Mouse (Mus musculus): ENCODE measurements around the gene Ak4.
"Not testable (repeated sequence)": the region's sequence is repeated elsewhere in the genome, so short reads cannot be mapped to it uniquely, and the experiment has no call there.

The Ak4 gene

DNA sequence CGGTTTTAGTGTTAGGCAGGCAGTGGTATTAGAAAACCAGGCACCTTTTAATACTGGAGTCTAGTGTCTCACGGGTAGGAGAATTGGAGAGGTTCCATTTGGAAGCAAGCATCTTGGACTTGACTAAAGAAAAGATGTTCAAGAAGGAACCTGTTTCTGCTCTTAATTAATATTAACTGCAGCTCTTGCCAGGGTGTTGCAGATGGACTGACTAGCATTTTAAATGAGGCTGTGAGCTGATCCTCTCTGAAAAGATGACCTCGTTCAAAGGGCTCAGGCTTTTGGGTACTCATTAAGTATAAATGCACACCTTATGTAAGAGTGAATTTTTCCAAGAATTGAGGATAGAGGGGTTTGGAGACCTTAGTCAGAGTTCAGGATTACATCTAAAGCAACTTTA, 5.4 kb downstream of the Ak4 start:
- DNase-seq = no peak

DNA sequence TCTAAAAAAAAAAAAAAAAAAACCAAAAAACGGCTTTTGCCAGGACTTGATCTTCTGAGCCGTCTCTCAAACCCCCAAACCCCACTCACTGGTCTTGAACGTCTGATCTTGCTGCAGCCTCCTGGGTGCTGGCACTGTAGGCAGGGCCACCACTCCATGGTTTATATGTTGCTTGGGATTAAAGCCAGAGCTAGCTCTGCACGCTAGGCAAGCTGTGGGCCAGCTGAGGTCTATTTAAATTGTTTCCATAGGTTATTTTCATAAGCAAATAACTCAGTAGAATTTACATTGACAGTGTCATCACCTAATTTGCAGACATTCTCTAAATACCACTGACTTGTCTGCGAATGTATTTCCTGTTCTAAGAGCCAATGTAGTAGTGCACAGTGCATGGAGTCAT, 6.0 kb downstream of the Ak4 start:
- no peak for DNase-seq

DNA sequence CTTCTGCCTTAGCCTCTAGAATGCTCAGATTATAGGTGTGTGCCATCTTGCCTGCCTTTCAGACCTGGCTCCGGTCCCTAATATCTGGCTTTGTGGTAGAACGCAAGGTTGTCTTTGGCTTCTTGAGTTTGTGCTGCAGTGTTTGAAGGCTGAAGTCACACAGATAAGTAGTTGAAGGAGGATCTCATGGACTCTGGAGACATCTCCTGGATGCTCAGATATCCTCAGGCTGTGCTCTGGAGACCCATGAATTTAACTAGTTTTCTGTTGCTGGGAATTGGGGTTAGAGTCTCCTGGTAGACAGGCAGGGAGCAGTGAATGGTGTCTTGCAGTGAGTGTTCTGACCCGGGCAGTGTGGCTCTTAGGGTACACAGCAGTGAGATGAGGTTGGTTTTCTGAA, 6.6 kb downstream of the Ak4 start:
- no peak for DNase-seq

DNA sequence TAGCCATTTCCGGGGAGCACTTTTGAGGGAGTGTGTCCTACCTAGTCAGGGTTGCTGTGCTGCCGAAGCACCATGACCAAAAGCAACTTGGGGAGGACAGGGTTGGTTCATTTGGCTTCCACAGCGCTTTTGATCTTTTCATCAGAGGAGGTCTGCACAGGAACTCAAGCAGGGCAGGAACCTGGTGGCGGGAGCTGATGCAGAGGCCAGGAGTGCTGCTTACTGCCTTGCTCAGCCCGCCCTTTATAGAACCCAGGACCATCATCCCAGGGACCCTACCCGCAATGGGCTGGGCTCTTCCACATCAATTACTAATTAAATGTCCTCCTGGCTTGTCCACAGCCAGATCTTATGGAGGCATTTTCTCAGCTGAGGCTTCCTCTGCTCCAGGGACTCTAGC, 7.5 kb downstream of the Ak4 start:
- DNase-seq = no peak

DNA sequence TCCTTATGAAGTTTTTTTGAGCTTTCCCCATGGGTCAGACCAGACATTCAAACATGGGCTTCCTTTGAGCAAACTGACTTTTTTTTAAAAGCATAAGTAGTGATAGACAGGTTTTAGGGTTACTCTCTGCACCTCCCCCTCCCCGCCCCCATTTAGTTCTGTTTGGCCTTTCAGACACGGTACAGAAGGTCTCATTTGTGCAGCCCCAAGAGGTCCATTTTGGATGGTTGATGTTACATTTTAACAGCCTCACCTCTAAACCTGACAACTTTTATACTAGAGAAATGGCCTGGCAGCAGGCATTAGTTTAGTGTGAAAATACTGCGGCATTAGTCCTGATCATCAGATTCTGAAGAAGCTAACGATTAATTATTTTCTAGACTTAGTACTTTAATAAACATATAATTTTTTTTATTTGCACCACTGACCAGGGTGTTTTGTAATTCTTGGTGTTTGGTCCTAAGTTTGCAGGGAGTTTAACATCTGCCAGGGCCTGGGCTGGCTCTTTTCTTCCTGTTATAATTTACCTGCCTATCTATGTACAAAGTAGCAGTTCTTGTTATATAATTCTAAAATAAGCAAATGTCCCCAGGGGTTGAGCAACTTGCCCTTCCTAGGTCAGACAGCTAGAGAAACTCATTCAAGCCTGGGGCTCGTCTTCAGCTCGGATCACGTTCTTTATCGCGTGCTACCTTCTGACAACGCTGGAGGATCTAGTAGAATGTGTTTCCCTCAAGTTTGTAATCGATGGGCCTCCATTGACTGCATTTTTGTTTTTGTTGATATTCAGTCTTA, 9.0 kb downstream of the Ak4 start:
- no peak for DNase-seq

DNA sequence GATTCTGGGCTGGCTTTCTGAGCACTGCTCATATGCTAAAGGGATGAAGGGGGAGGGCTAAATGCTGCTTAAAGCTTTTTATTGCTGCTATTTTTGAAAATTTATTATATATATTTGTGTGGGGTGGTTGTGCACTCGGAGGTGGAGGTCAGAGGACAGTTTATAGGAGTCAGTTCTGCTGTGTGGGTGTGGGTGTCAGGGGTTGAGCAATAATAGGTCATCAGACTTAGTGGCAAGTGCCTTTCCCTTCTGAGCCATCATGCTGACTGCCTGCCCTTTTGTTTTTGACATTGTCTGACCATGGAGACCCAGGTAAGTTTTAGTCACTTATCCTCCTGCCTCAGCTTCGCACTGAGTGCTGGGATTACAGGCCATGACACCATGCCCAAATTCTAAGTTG, 10.0 kb downstream of the Ak4 start:
- DNase-seq = no peak

DNA sequence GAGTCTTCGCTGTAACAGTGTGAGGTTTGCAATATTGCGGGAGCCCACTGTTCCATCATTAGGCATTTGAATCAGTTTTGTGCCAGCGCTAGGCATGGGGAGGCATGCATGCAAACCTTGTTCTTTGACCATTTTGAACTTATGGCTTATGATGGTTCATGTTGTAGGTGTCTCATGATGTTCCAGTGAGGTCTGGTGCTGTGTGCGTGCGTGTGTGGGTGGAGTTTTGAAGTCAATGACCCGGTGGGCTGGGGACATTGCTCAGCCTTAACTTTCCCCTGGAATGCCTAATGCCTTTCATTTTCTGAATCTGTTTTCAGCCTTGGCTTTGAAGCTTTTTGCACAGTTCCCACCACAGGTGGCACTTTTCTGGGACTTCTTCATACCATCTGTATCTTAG, 10.9 kb downstream of the Ak4 start:
- DNase-seq = no peak

DNA sequence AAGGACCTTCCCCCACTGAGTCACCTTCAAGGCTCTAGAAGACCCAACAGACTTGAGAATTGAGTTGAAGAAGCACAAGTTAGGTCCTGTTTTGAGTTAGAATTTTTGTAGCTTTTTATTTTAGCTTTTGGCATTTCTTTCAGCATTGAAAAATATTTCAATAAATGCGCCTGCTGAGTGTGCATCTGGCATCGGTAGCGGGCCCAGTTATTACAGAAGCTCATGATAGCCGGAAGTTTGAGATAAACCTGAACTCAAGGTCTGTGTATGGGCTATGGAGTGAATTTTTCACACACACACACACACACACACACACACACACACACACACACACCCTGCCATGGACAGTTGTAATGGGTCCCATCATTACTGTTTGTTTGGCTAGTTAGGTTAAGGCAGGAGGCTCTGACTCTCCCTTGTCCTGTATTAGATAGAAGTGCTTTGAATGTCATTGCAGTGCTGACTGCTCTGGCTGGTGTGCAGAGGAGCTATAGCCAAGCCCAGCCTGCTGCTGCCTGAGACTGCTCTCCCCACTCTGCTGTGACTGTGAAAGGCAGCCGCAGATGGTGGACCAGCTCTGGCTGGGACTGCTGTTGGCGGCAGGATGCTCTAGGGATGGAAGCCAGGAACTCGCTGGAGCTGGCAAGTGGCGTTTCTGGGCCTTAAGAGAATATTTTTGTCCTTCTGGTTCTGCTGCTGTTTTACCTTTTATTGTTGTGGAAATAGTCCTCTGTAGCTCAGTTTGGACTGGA, 17.9 kb downstream of the Ak4 start:
- DNase-seq = peak in 1 of 2 experiments; percentile 9

DNA sequence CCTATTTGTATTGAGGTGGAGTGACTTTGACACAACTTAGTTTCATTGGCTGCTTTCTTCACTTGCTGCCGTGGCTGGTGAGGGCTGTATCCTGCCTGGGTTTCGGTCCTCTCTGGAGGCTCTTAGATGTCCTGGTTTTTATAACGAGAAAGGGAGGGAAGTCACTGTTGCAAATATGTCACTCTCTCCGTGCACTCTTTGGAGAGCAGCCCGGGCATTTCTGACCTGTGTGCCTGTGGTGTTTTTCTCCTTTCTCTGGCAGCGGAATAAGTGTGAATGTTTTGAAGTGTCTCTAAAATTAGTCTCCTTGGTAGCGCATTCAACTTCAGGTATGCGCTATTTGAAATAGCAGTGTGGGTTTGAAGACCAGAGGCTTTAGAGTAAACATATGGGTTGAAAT, 19.2 kb downstream of the Ak4 start:
- DNase-seq = no peak

DNA sequence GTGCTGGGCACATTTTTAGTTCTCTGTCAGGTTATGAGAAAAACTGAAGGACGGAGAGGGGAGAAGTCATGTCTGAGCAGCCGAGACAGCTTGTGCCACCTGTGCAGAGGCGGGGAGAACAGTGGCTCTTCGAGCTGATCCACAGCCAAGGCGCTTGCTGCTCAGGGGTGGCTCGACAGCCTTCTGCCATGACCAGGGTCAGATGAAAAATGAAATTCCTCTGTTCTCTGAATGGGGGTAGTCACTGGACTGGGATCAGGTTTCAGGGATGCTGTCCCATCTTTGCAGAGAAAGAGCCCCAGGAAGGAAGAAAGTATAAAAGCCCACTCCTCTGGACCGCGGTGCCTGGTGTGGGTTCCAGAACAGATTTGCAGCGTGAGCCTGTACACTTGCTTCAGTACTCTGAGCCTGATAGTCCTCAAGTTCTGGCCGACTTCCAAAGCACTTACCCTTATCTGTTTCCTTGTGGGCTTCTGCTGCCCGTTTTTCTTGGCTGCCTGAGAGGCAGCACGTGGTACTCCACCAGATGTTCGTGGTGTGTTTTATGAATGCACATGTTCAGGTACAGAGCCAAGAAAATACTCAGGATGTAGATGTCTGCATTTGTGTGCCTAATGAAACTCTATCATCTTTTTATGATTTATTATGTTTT, 20.8 kb downstream of the Ak4 start:
- peak; percentile 33 to 48 for DNase-seq

DNA sequence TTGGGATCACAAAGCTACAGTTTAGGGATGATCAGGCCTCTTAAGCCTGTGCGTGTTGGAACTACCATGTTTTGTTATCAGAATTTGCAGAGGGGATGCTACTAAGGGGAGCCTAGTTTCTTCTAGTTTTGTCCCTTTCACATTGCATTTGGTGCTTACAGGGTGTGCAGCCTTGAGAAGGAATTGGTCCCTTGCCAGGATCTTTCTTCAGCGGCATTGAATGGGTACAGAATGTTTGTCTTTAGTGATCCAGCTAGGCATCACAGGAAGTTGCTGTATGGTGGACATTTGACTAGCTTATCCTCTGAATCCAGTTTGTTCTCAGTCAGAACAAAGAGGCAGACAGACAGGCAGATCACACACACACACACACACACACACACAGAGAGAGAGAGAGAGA, 23.7 kb downstream of the Ak4 start:
- DNase-seq = no peak

DNA sequence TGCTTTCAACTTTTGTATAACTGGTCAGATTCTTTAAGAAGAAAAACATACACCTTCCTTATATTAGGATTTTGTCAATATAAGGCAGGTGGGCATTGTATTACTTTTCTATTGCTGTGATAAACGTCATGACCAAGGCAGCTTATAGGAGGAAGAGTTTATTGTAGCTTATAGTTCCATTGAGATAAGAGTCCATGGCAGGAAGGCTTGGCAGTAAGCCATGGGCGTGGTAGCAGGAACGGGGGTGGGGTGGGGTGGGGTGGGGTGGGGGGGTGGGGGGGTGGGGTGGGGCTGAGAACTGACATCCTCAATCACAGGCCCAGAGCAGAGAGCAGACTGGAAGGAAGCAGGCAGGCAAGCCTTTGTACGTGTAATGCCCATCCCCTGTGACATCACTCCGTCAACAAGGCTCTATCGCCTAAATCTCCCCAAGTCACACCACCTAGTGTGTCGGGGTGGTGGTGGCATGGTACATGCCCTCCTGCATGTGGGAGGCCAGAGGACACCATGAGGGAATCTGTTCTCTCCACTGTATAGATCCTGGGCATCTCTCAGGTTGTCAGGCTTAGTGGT, 24.4 kb downstream of the Ak4 start:
- no peak for DNase-seq

DNA sequence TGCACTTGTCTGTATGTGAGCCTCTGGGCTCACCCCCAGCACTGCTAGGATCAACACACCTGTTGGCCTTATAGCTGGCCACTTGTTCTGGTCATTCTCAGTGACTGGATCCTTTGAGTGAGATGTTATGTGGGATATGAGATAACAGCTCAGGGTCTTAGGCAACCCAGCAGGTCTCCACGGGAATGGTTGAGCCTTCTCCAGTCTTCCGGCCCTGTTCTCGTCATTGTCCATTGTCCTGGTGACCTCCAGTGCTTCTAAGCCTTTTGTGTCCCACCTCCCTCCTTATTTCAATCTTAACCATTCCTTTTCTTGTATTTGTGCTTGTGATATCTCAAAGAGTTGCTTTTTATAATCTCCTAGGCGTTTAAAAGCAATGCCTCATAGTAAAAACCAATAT, 26.6 kb downstream of the Ak4 start:
- DNase-seq = no peak

DNA sequence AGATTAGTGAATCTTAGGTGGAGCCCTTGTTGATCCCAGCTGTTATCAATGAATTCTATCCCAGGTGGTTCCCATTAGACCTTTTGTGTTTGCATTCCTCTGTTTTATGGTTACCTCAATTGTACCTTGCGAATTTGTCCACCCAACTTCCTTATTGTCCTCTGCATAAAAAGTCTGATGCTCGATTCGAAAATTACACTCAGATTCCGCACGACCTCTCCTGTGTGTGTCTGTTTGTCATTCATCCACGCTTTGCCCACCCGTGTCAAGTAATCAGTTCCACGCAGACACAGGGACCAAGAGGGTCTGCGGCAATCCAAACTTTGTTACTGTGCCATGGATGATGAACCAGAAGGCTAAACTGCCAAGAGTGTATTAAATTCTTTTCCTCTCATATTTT, 27.5 kb downstream of the Ak4 start:
- DNase-seq = not testable (repeated sequence)

DNA sequence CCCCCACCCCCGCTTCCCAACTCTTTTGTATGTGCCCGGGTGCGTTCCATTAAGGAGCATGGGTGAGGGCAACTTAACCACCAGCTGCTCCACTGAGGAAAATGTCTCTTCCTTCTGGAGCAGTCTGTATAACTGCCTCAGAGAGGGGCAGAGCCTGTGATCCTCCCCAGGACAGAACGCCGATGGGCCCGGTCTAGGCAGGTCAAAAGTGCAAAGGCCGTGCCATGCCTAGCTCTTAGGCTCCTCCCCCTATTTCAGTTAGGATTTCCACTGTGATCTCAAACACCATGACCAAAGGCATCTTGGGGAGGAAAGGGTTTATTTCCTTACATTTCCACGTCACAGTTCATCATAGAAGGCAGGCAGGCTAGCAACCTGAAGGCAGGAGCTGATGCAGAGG, 29.6 kb downstream of the Ak4 start:
- DNase-seq = no peak

DNA sequence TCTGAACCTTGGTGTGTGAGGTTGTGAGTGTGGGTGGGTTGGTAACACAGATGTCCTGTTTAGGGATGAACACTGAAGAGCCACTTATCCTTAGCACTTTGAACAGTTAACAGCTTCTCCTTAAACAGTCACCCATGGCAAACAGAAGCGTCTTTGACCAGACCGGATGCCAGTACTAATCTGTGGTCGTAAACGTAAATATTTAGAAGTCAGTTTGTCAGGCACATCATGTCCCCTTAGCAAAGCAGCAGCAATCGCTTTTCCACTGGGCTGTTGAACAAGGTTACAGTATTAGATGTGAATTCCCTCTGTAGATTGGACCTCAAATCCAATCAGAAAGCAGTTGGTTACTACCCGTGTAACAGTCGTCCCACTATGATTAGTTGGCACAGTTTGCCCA, 30.3 kb downstream of the Ak4 start:
- no peak for DNase-seq

DNA sequence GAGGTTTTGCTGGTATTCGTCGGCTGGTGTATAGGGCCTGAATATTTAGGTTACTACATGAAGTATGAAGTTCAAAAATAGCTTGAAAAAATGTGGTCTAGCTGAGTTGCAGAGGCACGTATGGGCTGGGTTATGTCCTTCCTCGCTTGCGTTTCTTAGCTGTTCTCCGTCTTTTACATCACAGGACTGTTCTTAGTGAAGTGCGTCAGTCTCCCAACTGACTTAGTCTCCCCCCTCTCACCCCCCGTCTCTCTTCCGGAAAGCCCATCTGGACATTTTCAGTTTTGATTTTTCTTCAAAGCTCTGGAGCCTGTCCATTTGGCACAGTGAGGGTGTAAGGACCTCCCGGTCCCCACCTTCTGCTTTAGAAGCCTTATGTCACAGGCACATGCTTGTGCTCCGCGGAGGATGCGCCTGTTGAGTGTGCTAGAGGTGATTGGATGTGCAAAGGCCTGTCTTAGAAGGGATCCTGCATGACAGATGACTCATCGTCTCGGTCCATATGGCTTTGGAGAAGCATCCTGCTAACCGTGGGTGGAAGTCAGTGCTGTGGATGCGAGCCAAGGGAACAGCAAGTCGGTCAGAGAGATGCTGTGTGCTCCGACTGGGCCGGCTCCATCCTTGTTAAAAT, 31.2 kb downstream of the Ak4 start:
- peak in 1 of 2 experiments; percentile 39 for DNase-seq

DNA sequence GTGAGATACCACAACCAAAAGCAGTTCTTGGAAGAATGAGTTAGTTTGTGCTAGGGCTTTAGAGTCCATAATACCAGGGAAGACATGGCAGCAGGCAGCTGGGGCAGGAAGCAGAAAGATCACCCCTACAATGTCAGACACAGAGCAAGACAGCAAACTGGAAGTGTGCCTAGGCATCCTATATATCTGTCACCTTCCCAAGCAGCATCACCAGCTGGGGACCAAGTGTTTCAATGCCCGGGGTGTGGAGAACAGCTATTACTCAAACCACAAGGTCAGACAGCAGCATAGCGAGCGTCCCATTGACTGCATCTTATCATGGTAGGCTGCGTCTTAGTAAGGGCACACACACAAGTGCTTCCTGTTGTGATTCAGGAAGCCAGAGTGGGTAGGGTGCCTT, 32.0 kb downstream of the Ak4 start:
- no peak for DNase-seq

DNA sequence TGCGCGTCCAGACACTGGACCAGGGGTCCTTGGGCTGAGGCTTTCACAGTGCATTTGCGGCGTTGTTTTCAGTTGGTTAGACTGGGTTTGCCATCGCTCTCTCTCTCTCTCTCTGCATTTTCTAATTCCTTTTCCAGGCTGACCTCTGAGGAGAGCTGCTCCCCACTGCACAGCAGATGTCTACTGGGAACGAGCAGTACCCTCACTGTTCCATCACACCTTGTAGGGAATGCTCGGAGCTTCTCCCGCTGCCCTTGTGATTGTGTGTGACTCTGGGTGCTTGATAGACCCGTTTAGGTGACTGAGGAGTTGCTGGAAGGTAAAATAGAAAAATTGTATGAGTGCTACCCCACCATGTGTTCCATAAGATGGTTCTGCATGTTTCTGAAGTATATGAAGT, 33.8 kb downstream of the Ak4 start:
- DNase-seq = no peak

DNA sequence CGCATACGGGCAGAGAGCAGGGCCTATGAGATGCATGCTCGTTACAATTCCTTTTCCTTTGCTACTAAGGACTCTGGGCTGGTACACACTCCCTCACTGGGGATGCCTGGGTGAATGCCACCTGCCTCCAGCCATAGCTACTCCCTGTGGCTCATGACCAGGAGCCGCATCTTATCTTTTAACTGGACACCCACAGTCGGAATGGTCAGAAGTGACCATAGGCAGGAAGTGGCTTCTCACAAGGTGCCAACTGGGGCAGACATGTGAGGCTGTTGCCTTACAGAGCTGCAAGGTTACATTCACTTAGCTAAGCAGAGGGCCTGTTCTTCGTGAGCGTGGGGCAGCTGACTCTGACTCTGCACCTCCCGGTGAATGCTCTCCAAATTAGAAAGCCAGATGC, 38.1 kb downstream of the Ak4 start:
- no peak for DNase-seq

DNA sequence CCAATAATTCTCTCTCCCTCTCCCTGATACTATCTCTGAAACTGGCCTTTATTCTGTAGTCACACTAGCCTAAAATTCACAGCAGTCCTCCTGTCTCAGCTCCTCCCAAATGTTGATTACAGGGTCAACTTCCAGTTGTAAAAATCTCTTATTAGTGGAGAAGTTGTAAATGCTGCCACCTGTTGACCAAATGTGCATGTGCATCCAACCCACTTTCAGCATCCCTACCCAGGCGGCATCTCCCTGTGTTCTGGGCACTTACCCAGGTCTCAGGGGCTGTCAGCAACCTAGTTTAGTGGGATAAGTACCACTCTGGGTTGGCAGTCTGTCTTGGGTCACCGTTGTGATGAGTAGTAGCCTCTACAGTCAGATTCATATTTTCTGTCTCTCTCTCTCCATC, 39.3 kb downstream of the Ak4 start:
- DNase-seq = peak; percentile 57 to 66

DNA sequence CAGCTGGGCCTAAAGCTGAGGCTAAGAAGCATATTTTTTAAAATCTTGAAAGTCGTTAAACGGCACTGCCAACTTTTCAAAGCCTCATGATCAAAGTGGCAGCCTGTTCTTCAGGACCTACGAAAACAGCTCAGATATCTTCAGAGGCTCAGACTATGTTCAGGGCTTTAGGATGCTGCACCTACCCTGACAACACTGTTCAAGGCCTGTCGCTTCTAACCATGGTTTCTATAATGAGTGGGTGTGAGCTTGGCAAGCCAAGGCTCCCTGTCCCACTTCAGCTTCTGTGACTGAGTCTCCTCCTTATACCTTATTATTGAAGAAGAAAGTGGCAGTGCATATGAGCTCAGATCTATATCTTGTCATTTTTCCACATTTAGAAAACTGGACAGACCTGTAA, 40.3 kb downstream of the Ak4 start:
- DNase-seq = no peak

DNA sequence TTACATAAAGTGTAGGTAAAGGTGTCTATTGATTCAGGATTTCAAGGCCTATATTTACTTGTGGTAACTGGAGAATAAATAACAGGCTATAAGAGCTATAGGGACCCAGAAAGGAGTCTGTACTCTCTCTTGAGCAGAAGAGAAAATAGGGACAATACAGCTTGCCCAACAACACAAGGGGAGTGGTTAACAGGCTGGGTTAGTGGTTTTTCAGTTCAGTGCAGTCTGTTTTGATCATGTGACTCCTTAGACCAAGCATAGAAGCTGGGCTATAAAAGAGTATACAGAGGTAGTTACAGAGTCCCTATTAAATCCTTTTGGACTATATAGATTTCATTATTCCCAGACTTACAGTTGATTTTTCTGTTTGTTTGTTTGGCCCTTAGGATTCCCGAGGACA, 41.0 kb downstream of the Ak4 start:
- no peak for DNase-seq

All from kidney, postnatal 4 days (tissue).